Mouse (Mus musculus): ENCODE results near the gene Ids. TPM values are rescaled to one million over a fixed set of nuclear protein-coding genes. Genes with fewer than 3 reads are reported as not detected.

The Ids gene
- polyA plus RNA-seq, 1 experiment: 13.4 TPM

DNA sequence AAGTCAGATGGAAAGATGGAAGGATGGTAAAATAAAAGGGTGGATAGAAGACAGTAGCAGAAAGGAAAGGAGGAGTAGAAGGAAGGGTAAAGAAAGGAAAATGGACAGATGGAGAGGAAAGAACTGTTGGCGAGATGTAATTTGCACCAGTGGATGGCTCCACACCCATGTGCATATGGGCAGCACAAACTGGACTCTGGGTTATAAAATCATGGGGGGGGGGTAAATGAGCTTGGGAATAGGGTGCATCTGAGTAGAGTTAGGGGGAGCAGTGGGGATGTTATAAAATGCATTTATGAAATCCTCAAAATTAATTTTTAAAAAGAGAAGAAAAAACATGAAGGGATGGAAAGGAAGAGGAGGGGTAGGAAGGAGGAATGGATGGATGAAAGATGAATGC, 682 bp downstream of the Ids start:
- no peak overlapping the region for H3K27ac ChIP-seq (ENCODE audit: insufficient read depth, low read length)
- H3K4me1 ChIP-seq (ENCODE audit: control insufficient read depth, insufficient read depth, insufficient read length): no peaks in the 10 kb centered on the region; the same call in 1 of the 2 replicates
- H3K4me3 ChIP-seq (ENCODE audit: extremely low read depth, insufficient read depth, insufficient read length): peak overlapping the region; percentile 69; the same call in 1 of the 2 replicates
- TF ChIP-seq POLR2A (IDR thresholded peaks at IDR 0.05; ENCODE audit: low read depth, low read length): no peak
- no peak for TF ChIP-seq CTCF (IDR thresholded peaks at IDR 0.05; ENCODE audit: extremely low read depth, insufficient read depth, insufficient read length, insufficient replicate concordance)
- H3K36me3 ChIP-seq (ENCODE audit: control insufficient read depth, insufficient read depth, low read length): peaks cover 6% of the 10 kb centered on the region; the same call in 1 of the 2 replicates
- WGBS: 87% methylated on average over 1 of the region's 1 CpGs
- H3K27me3 ChIP-seq (ENCODE audit: control insufficient read depth, insufficient read depth, low read length): no peaks in the 10 kb centered on the region
- DNase-seq (ENCODE audit: low read depth in 1 of 2, low spot score in 2 of 2): no peak

DNA sequence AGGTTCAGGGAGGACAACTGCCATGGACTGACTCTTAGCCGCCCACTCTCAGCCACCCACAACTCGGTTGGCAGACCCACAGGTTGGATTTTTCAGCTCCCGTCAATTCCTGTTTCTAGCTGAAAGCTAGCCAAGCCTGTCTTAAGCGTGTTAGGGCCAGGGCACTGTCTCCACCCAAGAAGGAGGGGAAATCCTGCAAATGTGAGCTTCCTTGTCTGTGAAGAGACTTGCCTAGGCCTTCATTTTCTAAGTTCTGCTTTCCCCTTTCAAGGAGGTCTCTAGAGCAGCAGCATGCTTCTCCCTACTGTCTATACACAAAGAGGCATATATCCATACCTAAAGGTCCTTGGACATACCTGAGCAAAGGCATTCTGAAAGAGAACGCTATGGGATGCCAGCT, 1.4 kb downstream of the Ids start:
- DNase-seq (ENCODE audit: low read depth in 1 of 2, low spot score in 2 of 2): no peak
- TF ChIP-seq POLR2A (IDR thresholded peaks at IDR 0.05; ENCODE audit: low read depth, low read length): no peak
- TF ChIP-seq CTCF (IDR thresholded peaks at IDR 0.05; ENCODE audit: extremely low read depth, insufficient read depth, insufficient read length, insufficient replicate concordance): no peak
- no peak overlapping the region for H3K4me3 ChIP-seq (ENCODE audit: extremely low read depth, insufficient read depth, insufficient read length)
- no peak overlapping the region for H3K27ac ChIP-seq (ENCODE audit: insufficient read depth, low read length)
- H3K4me1 ChIP-seq (ENCODE audit: control insufficient read depth, insufficient read depth, insufficient read length): no peaks in the 10 kb centered on the region; the same call in 1 of the 2 replicates
- peaks cover 6% of the 10 kb centered on the region; the same call in 1 of the 2 replicates for H3K36me3 ChIP-seq (ENCODE audit: control insufficient read depth, insufficient read depth, low read length)
- no peaks in the 10 kb centered on the region for H3K27me3 ChIP-seq (ENCODE audit: control insufficient read depth, insufficient read depth, low read length)
- WGBS: 72% methylated on average over 5 of the region's 5 CpGs

DNA sequence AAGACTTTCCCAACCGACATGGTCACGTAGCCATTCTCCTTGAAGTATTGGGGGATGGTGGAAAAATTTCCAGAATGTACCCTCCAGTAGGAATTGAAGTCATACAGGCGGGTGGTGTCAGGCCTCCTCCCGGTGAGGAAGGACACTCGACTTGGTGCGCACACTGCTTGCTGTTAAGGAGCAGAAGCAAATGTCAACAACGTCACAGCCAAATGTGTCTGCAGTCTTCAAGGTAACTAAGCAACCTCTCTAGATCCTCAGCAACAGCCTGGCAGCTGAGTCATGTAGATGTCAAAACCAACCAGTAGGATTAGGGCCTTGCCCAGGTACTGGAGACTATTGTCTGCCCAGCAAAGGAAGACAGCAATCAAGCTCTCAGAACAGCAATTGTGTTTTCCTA, 1.9 kb downstream of the Ids start:
- Histone ChIP-seq H3K27me3 (ENCODE audit: control insufficient read depth, insufficient read depth, low read length) (no peaks in the 10 kb centered on the region), H3K4me3 (ENCODE audit: extremely low read depth, insufficient read depth, insufficient read length) (no peak overlapping the region), H3K27ac (ENCODE audit: insufficient read depth, low read length) (no peak overlapping the region), H3K4me1 (ENCODE audit: control insufficient read depth, insufficient read depth, insufficient read length) (no peaks in the 10 kb centered on the region; the same call in 1 of the 2 replicates), H3K36me3 (ENCODE audit: control insufficient read depth, insufficient read depth, low read length) (peaks cover 6% of the 10 kb centered on the region; the same call in 1 of the 2 replicates)
- TF ChIP-seq CTCF (IDR thresholded peaks at IDR 0.05; ENCODE audit: extremely low read depth, insufficient read depth, insufficient read length, insufficient replicate concordance) (no peak), POLR2A (IDR thresholded peaks at IDR 0.05; ENCODE audit: low read depth, low read length) (no peak)
- DNase-seq (ENCODE audit: low read depth in 1 of 2, low spot score in 2 of 2): no peak
- 80% methylated on average over 7 of the region's 7 CpGs for WGBS

DNA sequence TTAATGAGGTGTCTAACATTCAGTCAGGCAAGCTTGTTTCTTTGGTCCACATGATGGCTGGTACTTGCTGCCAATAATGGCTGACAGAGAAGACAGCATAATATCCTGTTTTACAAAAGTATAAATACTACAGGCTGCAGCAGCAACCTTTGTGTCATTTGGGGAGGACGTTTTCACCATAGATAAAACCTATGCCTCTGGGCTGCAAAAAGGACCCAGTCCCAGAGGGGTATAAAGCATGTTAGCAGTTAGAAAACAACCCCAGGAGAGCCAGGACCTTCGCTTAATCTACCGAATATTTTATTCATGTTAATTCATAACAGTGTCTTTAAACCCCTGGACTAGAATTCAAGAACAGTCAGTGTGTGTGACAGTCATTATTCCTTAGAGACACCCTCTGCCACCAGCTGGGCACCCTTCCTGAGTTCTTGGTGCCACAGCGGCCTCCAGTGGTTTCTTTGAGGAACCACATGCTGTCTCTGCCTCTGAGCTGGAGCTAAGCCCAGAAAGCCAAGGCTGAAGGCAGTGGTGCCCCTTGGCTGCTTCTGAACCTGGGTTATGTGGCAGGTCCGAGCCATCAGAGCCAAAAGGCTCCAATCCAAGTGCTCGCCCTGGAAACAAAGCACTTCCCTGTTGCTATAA, 34.6 kb downstream of the Ids start:
- TF ChIP-seq CTCF (IDR thresholded peaks at IDR 0.05; ENCODE audit: extremely low read depth, insufficient read depth, insufficient read length, insufficient replicate concordance) (peak; percentile 33; the same call in 1 of the 2 replicates), POLR2A (IDR thresholded peaks at IDR 0.05; ENCODE audit: low read depth, low read length) (no peak)
- 26% methylated on average over 6 of the region's 6 CpGs for WGBS
- H3K4me1 ChIP-seq (ENCODE audit: control insufficient read depth, insufficient read depth, insufficient read length): no peaks in the 10 kb centered on the region
- H3K27me3 ChIP-seq (ENCODE audit: control insufficient read depth, insufficient read depth, low read length): no peaks in the 10 kb centered on the region
- DNase-seq (ENCODE audit: low read depth in 1 of 2, low spot score in 2 of 2): peak in 1 of 2 experiments; percentile 4
- no peak overlapping the region for H3K4me3 ChIP-seq (ENCODE audit: extremely low read depth, insufficient read depth, insufficient read length)
- no peak overlapping the region for H3K27ac ChIP-seq (ENCODE audit: insufficient read depth, low read length)
- H3K36me3 ChIP-seq (ENCODE audit: control insufficient read depth, insufficient read depth, low read length): no peaks in the 10 kb centered on the region

DNA sequence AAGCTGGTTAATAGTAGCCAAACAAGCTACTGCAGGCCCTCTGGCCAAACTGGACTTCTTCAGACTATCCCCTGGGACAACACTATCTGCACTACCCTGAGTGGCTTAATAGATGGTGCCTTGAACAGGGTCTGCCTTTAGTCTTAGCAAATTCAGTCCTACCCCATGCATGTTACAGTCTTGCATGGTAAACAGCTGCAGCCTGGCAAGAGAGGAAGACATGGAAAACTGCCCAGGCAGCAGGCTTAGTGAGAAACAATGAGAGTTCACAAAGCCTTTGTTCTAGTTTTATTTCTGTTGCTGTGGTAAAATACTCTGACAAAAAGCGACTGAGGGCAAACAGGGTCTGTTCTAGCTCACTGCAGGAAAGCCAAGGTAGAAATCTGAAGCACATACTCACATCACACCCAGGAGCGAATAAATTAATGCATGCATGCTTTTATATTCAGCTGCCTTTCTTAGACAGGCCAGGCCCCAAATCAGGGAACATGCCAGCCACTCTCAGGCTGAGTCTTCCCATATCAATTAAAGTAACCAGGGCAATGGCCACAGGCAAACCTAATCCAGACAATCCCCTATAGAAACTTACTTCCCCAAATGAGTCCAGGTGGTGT, 36.2 kb downstream of the Ids start:
- TF ChIP-seq CTCF (IDR thresholded peaks at IDR 0.05; ENCODE audit: extremely low read depth, insufficient read depth, insufficient read length, insufficient replicate concordance) (no peak), POLR2A (IDR thresholded peaks at IDR 0.05; ENCODE audit: low read depth, low read length) (no peak)
- 71% methylated on average over 2 of the region's 2 CpGs for WGBS
- no peak overlapping the region for H3K4me3 ChIP-seq (ENCODE audit: extremely low read depth, insufficient read depth, insufficient read length)
- H3K27me3 ChIP-seq (ENCODE audit: control insufficient read depth, insufficient read depth, low read length): no peaks in the 10 kb centered on the region
- H3K36me3 ChIP-seq (ENCODE audit: control insufficient read depth, insufficient read depth, low read length): no peaks in the 10 kb centered on the region
- no peak for DNase-seq (ENCODE audit: low read depth in 1 of 2, low spot score in 2 of 2)
- H3K27ac ChIP-seq (ENCODE audit: insufficient read depth, low read length): no peak overlapping the region
- H3K4me1 ChIP-seq (ENCODE audit: control insufficient read depth, insufficient read depth, insufficient read length): no peaks in the 10 kb centered on the region

DNA sequence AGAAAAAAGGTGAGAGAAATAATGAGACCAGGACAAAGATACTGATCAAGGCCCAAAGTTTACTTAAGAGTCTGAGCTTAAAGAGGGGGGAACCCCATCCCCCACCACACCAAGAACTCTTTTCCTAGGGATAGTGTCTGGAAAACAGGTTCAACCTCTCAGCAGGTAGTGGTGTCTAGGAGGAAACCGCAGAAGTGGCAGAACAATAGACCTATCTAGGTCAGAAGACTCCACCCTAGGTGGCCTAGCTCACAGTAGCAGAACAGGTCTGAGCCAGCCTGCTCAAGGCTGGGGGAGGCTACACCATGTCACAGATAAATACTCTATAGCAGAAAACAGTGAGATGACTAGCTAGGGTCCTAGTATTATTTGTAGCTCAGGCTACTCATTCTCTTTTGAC, 37.2 kb downstream of the Ids start:
- H3K36me3 ChIP-seq (ENCODE audit: control insufficient read depth, insufficient read depth, low read length): no peaks in the 10 kb centered on the region
- WGBS: 53% methylated on average over 1 of the region's 1 CpGs
- no peak for DNase-seq (ENCODE audit: low read depth in 1 of 2, low spot score in 2 of 2)
- H3K4me1 ChIP-seq (ENCODE audit: control insufficient read depth, insufficient read depth, insufficient read length): no peaks in the 10 kb centered on the region
- H3K4me3 ChIP-seq (ENCODE audit: extremely low read depth, insufficient read depth, insufficient read length): no peak overlapping the region
- no peaks in the 10 kb centered on the region for H3K27me3 ChIP-seq (ENCODE audit: control insufficient read depth, insufficient read depth, low read length)
- H3K27ac ChIP-seq (ENCODE audit: insufficient read depth, low read length): no peak overlapping the region
- TF ChIP-seq CTCF (IDR thresholded peaks at IDR 0.05; ENCODE audit: extremely low read depth, insufficient read depth, insufficient read length, insufficient replicate concordance) (no peak), POLR2A (IDR thresholded peaks at IDR 0.05; ENCODE audit: low read depth, low read length) (no peak)

DNA sequence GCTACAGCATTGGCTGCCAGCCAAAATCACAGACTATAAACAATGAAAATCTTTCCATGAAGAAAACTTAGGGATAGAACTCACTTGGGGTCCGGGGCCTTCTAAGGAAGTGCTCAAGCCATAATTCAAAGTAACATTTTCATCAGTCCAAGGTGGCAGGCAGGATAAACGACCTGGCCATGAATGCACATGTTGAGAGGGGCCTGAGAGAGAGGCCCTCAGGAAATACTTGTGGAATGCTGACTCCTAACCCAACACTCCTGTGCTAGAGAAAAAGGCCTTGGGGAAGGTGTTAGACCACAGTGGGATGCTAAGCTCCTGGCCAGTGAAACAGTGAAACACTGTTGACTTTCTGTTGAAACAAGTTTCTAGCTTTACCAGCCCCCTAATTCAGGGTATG, 45.6 kb downstream of the Ids start:
- TF ChIP-seq CTCF (IDR thresholded peaks at IDR 0.05; ENCODE audit: extremely low read depth, insufficient read depth, insufficient read length, insufficient replicate concordance) (no peak), POLR2A (IDR thresholded peaks at IDR 0.05; ENCODE audit: low read depth, low read length) (no peak)
- no peak for DNase-seq (ENCODE audit: low read depth in 1 of 2, low spot score in 2 of 2)
- Histone ChIP-seq H3K4me3 (ENCODE audit: extremely low read depth, insufficient read depth, insufficient read length) (no peak overlapping the region), H3K27ac (ENCODE audit: insufficient read depth, low read length) (no peak overlapping the region), H3K27me3 (ENCODE audit: control insufficient read depth, insufficient read depth, low read length) (no peaks in the 10 kb centered on the region), H3K4me1 (ENCODE audit: control insufficient read depth, insufficient read depth, insufficient read length) (no peaks in the 10 kb centered on the region), H3K36me3 (ENCODE audit: control insufficient read depth, insufficient read depth, low read length) (no peaks in the 10 kb centered on the region)
- 33% methylated on average over 2 of the region's 2 CpGs for WGBS

All from spleen, adult 2 months (tissue).